Mouse (Mus musculus) midbrain, embryonic 15.5 days (tissue): ENCODE measurements around the gene Hspb9. TPM values are rescaled to one million over a fixed set of nuclear protein-coding genes. Genes with fewer than 3 reads are reported as not detected.

Source experiments
- ATAC-seq: fragments of 200-750 bp; cut with Nextera tagmentation; replicated peaks from 2 replicates; pipeline ENCODE4 v1.8.0; 2017; ENCODE audit warnings: moderate TSS enrichment
- H3K27ac ChIP-seq: fragments of 300-500 bp; sonication (generic); 2 replicates; pipeline ENCODE4 v1.5.1; 2015; ENCODE audit warnings: mild to moderate bottlenecking, inconsistent platforms
- H3K27me3 ChIP-seq: fragments of 300-500 bp; sonication (generic); replicated peaks from 2 replicates; pipeline ENCODE4 v1.6.1; 2015; ENCODE audit warnings: inconsistent platforms
- H3K36me3 ChIP-seq: fragments of 300-500 bp; sonication (generic); replicated peaks from 2 replicates; pipeline ENCODE4 v1.6.1; 2015; ENCODE audit warnings: inconsistent platforms
- H3K4me1 ChIP-seq: fragments of 300-500 bp; sonication (generic); 2 replicates; pipeline ENCODE4 v1.6.1; 2015; ENCODE audit warnings: inconsistent platforms
- H3K4me2 ChIP-seq: fragments of 300-500 bp; sonication (generic); 2 replicates; pipeline ENCODE4 v1.6.1; 2015; ENCODE audit warnings: inconsistent platforms, mild to moderate bottlenecking, moderate library complexity
- H3K4me3 ChIP-seq: fragments of 300-500 bp; sonication (generic); 2 replicates; pipeline ENCODE4 v1.5.1; 2015; ENCODE audit warnings: mild to moderate bottlenecking, inconsistent platforms
- H3K9ac ChIP-seq: fragments of 300-500 bp; sonication (generic); 2 replicates; pipeline ENCODE4 v1.6.1; 2015; ENCODE audit warnings: mild to moderate bottlenecking, inconsistent platforms
- H3K9me3 ChIP-seq: fragments of 300-500 bp; sonication (generic); 2 replicates; pipeline ENCODE4 v1.6.1; 2016; ENCODE audit warnings: inconsistent platforms
- WGBS: fragments of 180-500 bp; shearing (Covaris S2); methylation state at CpG from one replicate; pipeline ENCODE4 v1.1.7; 2015; ENCODE audit warnings: mixed read lengths; 5-methylcytosine and 5-hydroxymethylcytosine counted together
- polyA plus RNA-seq: library from polyadenylated mRNA; unstranded; fragments of >200 nt; fragmentation: Nextera tagmentation; extraction: Ambion mirVana; gene quantifications from 2 replicates; pipeline ENCODE4 v1.2.1, GENCODE M21; 2015

Hspb9 gene
- polyA plus RNA-seq, 1 experiment from 2014 or later, result not detected

GRCm38 (mm10) chr11:100754021-100754692 is 40.5 kb downstream of the Hspb9 start:
- WGBS, result 86% methylated on average over 12 of the region's 12 CpGs
- no peak overlapping the region for H3K4me3 ChIP-seq
- H3K27me3 ChIP-seq, result 0 out of 2 replicates have a peak, but pooled peaks cover 4% of the 10 kb centered on the region
- H3K4me2 ChIP-seq, result no peak overlapping the region
- H3K36me3 ChIP-seq, result peaks cover 19% of the 10 kb centered on the region
- H3K9me3 ChIP-seq, result no peaks in the 10 kb centered on the region
- ATAC-seq, result no peak
- no peak overlapping the region for H3K9ac ChIP-seq
- no peak overlapping the region for H3K27ac ChIP-seq
- H3K4me1 ChIP-seq, result peaks cover 13% of the 10 kb centered on the region

DNA sequence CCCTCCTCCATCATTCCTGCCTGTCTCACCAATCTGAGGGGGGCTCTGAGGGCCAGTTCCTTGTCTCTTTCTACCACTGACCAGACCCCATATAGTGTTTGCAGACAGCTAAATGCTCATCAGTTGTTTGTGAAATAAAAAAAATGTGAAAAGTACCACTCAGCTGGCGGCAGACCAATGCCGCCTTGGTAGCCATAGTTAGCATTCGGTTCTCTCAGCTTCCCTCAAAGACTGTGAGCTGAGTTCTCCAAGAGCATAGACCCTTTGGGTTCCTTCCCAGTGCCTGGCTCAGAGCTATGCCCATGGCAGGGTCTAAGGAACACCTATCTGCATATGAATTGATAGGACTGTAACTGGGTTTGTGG is 41.0 kb downstream of the Hspb9 start:
- Histone ChIP-seq H3K27me3 (0 out of 2 replicates have a peak, but pooled peaks cover 1% of the 10 kb centered on the region), H3K27ac (no peak overlapping the region), H3K4me3 (no peak overlapping the region), H3K36me3 (peaks cover 16% of the 10 kb centered on the region), H3K4me2 (no peak overlapping the region), H3K4me1 (peaks cover 18% of the 10 kb centered on the region), H3K9me3 (no peaks in the 10 kb centered on the region), H3K9ac (no peak overlapping the region)
- no peak for ATAC-seq
- WGBS, result 93% methylated on average over 3 of the region's 3 CpGs

- 72% methylated on average over 6 of the region's 6 CpGs for WGBS
- ATAC-seq, result no peak
- Histone ChIP-seq H3K9ac (no peak overlapping the region), H3K4me1 (peaks cover 28% of the 10 kb centered on the region), H3K4me3 (no peak overlapping the region), H3K9me3 (no peaks in the 10 kb centered on the region), H3K36me3 (peaks cover 14% of the 10 kb centered on the region), H3K4me2 (no peak overlapping the region), H3K27ac (no peak overlapping the region), H3K27me3 (no peaks in the 10 kb centered on the region)
Measured at GRCm38 (mm10) chr11:100756476-100756875, 42.8 kb downstream of the Hspb9 start.

GRCm38 (mm10) chr11:100757566-100757965 is 43.9 kb downstream of the Hspb9 start:
- no peak overlapping the region for H3K27ac ChIP-seq
- no peaks in the 10 kb centered on the region for H3K27me3 ChIP-seq
- no peak for ATAC-seq
- H3K36me3 ChIP-seq, result peaks cover 9% of the 10 kb centered on the region; the same call in 1 of the 2 replicates
- H3K4me1 ChIP-seq, result peaks cover 28% of the 10 kb centered on the region
- H3K4me3 ChIP-seq, result no peak overlapping the region
- H3K9me3 ChIP-seq, result no peaks in the 10 kb centered on the region
- H3K9ac ChIP-seq, result no peak overlapping the region
- peak overlapping the region; percentile 77 for H3K4me2 ChIP-seq
- 90% methylated on average over 12 of the region's 12 CpGs for WGBS

GRCm38 (mm10) chr11:100758707-100759610 is 45.3 kb downstream of the Hspb9 start:
- WGBS, result under 1% methylated on average over 35 of the region's 35 CpGs
- peak overlapping the region; percentile 77 for H3K4me2 ChIP-seq

GRCm38 (mm10) chr11:100759611-100760233 is 46.1 kb downstream of the Hspb9 start, which contains the start of gene Kcnh4:
TSS of gene Kcnh4 (minus strand) at chr11:100759942.
- H3K4me3 ChIP-seq, result peak within 1 kb of the TSS; percentile 76
- ATAC-seq, result peak; percentile 73
- H3K4me1 ChIP-seq, result peaks cover 28% of the 10 kb centered on the region
- peak within 1 kb of the TSS; percentile 77 for H3K4me2 ChIP-seq
- no peaks in the 10 kb centered on the region for H3K27me3 ChIP-seq
- H3K9ac ChIP-seq, result peak within 1 kb of the TSS; percentile 77
- under 1% methylated on average over 48 of the region's 51 CpGs for WGBS
- peaks cover 6% of the 10 kb centered on the region; the same call in 1 of the 2 replicates for H3K36me3 ChIP-seq
- H3K27ac ChIP-seq, result peak within 1 kb of the TSS; percentile 74
- no peaks in the 10 kb centered on the region for H3K9me3 ChIP-seq

More at GRCm38 (mm10) chr11:100758707-100759610, 45.3 kb downstream of the Hspb9 start:
- peak; percentile 50 for ATAC-seq
- Histone ChIP-seq H3K27me3 (no peaks in the 10 kb centered on the region), H3K27ac (peak overlapping the region; percentile 74), H3K9me3 (no peaks in the 10 kb centered on the region), H3K9ac (peak overlapping the region; percentile 77), H3K4me3 (peak overlapping the region; percentile 76), H3K4me1 (peaks cover 28% of the 10 kb centered on the region), H3K36me3 (peaks cover 9% of the 10 kb centered on the region; the same call in 1 of the 2 replicates)

DNA sequence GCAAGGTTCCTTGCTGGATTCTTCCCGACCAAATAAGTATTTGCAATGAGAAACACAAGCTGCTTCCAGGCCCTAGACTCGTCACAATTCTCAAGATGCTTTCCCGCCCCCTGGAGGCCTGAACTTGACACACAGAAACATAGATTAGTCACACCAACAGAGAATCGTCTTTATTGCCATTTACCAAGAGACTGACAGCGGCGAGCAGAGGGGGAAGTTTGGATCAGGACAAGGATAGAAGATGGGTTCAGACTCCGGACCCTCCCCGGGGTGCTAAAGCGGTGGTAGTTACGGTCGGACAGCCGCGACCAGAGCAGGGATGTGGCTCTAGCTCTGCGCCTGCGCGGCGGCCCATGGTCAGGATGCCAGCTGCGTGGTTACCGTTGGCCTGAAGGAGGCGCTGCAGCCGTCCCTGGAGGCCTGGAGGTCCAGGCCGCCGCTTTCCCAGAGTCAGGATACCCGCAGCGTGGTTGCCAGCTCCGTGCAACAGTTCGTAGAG is 47.9 kb downstream of the Hspb9 start:
- peaks cover 28% of the 10 kb centered on the region for H3K4me1 ChIP-seq
- under 1% methylated on average over 27 of the region's 27 CpGs for WGBS
- H3K9me3 ChIP-seq, result no peaks in the 10 kb centered on the region
- H3K4me3 ChIP-seq, result peak overlapping the region; percentile 41
- ATAC-seq, result peak; percentile 51
- H3K27ac ChIP-seq, result 0 out of 2 replicates have a peak overlapping the region, but pooled peaks have one; percentile 48
- peak overlapping the region; percentile 52 for H3K4me2 ChIP-seq
- peaks cover 2% of the 10 kb centered on the region; the same call in 1 of the 2 replicates for H3K36me3 ChIP-seq
- H3K27me3 ChIP-seq, result no peaks in the 10 kb centered on the region
- peak overlapping the region; percentile 45 for H3K9ac ChIP-seq

DNA sequence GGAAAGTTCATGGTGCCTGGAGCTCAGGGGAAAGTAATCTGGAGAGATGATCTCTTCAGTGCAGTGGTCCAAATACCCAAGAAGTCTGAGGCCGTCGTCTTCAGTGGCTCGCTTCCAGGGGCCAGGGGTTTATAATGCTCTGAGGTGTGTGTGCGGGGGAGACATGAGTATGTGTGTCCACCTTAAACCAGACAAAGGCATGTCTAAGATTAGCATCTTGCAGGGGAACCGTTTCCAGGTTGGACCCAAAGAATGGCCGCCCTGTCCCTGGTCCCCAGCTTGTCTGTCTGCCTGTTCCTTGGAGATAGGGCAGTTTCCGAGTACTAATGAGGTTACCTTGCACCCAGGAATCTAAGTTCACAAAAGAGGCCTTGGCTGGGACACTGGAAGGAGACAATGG is 49.2 kb downstream of the Hspb9 start, which contains the start of gene Hcrt:
Hcrt (minus strand) TSS at position 101 of the 400 bp plus-strand sequence.
- peak within 1 kb of the TSS; percentile 41 for H3K4me3 ChIP-seq
- no peaks in the 10 kb centered on the region for H3K27me3 ChIP-seq
- no peak for ATAC-seq
- H3K36me3 ChIP-seq, result no peaks in the 10 kb centered on the region
- H3K9me3 ChIP-seq, result no peaks in the 10 kb centered on the region
- peak within 1 kb of the TSS; percentile 52 for H3K4me2 ChIP-seq
- H3K9ac ChIP-seq, result peak within 1 kb of the TSS; percentile 45
- 0 out of 2 replicates have a peak within 1 kb of the TSS, but pooled peaks have one; percentile 48 for H3K27ac ChIP-seq
- WGBS, result 89% methylated on average over 7 of the region's 7 CpGs
- H3K4me1 ChIP-seq, result peaks cover 24% of the 10 kb centered on the region

Other genes starting within 250 kb of the Hspb9 start
- 12.4 and 12.8 TPM in 2 replicates for gene Klhl11, start 241.1 kb upstream of the Hspb9 start, polyA plus RNA-seq
- 225 and 227 TPM in 2 replicates for gene Acly, start 185.8 kb upstream of the Hspb9 start, polyA plus RNA-seq
- 1.8 and 2.4 TPM in 2 replicates for gene Ttc25, start 168.2 kb upstream of the Hspb9 start, polyA plus RNA-seq
- 38.3 and 40.0 TPM in 2 replicates for gene Cnp, start 138.9 kb upstream of the Hspb9 start, polyA plus RNA-seq
- 111 and 115 TPM in 2 replicates for gene Nkiras2, start 94.6 kb upstream of the Hspb9 start, polyA plus RNA-seq
- gene Dnajc7, start 93.7 kb upstream of the Hspb9 start, polyA plus RNA-seq, result 298 and 326 TPM in 2 replicates
- gene Zfp385c, start 21.4 kb upstream of the Hspb9 start, polyA plus RNA-seq, result 0.70 and 0.99 TPM in 2 replicates
- gene Dhx58, start 9.6 kb upstream of the Hspb9 start, polyA plus RNA-seq, result 3.5 TPM in 2 replicates
- gene Kat2a, start 1.4 kb upstream of the Hspb9 start, polyA plus RNA-seq, result 67.2 and 70.2 TPM in 2 replicates
- 39.3 and 40.9 TPM in 2 replicates for gene Rab5c, start 24.4 kb downstream of the Hspb9 start, polyA plus RNA-seq
- 10.9 and 13.6 TPM in 2 replicates for gene Kcnh4, start 46.1 kb downstream of the Hspb9 start, polyA plus RNA-seq
- gene Hcrt, start 49.1 kb downstream of the Hspb9 start, polyA plus RNA-seq, result 2.3 and 3.3 TPM in 2 replicates
- 5.7 and 6.4 TPM in 2 replicates for gene Ghdc, start 57.1 kb downstream of the Hspb9 start, polyA plus RNA-seq
- 20.4 and 20.5 TPM in 2 replicates for gene Stat5b, start 136.9 kb downstream of the Hspb9 start, polyA plus RNA-seq
- 1.7 and 2.3 TPM in 2 replicates for gene Stat5a, start 145.5 kb downstream of the Hspb9 start, polyA plus RNA-seq
- 35.8 and 37.9 TPM in 2 replicates for gene Stat3, start 225.7 kb downstream of the Hspb9 start, polyA plus RNA-seq